Mouse (Mus musculus) adrenal gland, adult 8-10 months (tissue): ENCODE results near the gene Foxi2. TPM values are rescaled to one million over a fixed set of nuclear protein-coding genes. Genes with fewer than 3 reads are reported as not detected.

Experiments used
- DNase-seq: peaks from one replicate; pipeline ENCODE4 v3.0.0; 2022
- total RNA-seq, 4 experiments: library from RNA; stranded (reverse); gene quantifications; 2 replicates each; pipeline ENCODE4 v1.2.4; 2022

Foxi2 gene
- not detected for total RNA-seq

DNA sequence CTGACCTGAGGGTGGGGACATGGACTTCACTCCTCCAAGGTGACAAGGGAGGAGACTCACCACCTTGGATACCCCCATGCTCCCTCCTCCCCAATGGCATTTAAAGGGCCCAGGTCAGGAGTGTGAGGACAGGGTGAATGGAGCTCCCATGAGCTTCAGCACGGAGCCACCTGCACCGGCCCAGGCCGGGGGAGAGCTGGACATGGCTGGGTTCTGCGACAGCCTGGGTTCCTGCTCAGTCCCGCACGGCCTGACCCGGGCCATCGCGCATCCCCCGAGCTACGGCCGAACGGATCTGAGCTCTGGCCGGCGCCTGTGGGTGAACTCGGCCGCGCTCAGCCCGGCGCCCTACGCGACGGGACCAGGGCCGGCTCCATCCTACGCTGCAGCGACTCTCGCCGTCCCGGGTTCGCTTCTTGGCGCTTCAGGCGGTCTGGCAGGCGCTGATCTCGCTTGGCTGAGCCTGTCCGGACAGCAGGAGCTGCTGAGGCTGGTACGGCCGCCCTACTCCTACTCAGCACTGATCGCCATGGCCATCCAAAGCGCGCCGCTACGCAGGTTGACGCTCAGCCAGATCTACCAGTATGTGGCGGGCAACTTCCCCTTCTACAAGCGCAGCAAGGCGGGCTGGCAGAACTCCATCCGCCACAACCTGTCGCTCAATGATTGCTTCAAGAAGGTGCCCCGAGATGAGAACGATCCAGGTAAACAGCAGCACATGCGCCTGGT is at the start of gene Foxi2:
Foxi2 (plus strand) TSS at position 72 of the 729 bp plus-strand sequence.
- DNase-seq: no peak

GRCm38 (mm10) chr7:135364606-135365005 is 45.5 kb upstream of the Foxi2 start:
- no peak for DNase-seq

GRCm38 (mm10) chr7:135376048-135376447 is 34.1 kb upstream of the Foxi2 start:
- no peak for DNase-seq

GRCm38 (mm10) chr7:135376932-135377331 is 33.2 kb upstream of the Foxi2 start:
- peak; percentile 4 for DNase-seq

DNA sequence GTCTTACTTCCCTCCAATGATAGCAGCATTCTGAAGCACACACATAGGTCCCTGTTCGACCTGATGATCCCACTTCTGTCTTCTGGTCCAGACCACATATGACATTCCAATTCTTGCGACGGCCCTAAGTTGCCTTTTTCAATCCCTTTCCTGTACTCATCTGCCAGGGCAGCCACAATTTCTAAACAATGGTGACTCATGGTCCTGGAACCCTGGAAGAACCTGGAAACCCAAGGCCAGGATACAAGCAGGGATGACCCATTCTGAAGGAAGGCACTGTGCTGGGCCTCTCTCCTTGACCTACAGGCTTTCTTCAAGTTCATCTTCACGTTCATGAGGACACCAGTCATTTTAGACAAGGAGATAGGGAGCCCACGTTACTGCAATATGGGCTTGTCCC is 31.8 kb upstream of the Foxi2 start:
- peak; percentile 1 for DNase-seq

- DNase-seq: no peak
These were observed 21.1 kb upstream of the Foxi2 start for GRCm38 (mm10) chr7:135389039-135389438.

- no peak for DNase-seq
These were observed 17.1 kb upstream of the Foxi2 start for GRCm38 (mm10) chr7:135392949-135393542.

- DNase-seq: no peak
These were observed 15.7 kb upstream of the Foxi2 start for GRCm38 (mm10) chr7:135394436-135394835.

GRCm38 (mm10) chr7:135395242-135395641 is 14.9 kb upstream of the Foxi2 start:
- DNase-seq: no peak

DNA sequence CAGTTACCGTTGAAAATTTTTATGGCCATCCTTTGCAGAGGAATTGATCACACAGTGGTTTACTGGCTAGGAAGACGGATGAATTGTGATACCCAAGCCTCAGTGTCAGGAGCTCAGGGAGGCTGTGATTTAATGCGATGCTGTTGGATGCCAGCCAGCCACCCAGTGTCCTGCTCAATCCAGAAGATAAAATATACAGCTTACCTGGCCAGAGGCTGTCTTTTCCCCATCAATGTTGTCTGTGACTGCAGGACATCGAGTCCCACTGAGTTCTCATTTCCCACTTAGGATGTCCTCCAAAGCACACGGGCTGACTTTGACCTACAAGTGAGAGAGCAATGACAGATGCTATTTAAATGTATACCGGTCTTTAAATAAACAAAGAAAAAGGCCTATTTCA is 13.0 kb upstream of the Foxi2 start:
- no peak for DNase-seq

GRCm38 (mm10) chr7:135397874-135398273 is 12.2 kb upstream of the Foxi2 start:
- no peak for DNase-seq

GRCm38 (mm10) chr7:135403416-135403815 is 6.7 kb upstream of the Foxi2 start:
- DNase-seq: peak; percentile 43

DNA sequence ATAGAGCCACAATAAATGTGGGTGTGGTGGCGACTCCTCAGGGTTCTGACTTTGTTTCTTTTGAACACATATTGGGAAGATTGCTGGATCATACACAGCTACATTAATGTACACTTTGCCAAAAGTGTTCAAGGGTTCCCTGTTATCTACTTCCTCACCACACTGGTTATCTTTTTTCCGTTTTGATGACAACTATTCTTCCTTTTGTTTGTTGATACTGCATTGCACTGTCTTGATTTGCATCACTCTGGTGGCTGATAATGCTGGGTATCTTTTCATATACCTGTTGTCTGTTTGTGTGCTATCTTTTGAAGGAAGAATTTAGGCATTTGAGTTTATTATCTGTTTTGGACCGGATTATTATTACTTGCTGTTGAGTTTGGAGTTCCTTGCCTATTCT is 3.3 kb upstream of the Foxi2 start:
- DNase-seq: no peak

DNA sequence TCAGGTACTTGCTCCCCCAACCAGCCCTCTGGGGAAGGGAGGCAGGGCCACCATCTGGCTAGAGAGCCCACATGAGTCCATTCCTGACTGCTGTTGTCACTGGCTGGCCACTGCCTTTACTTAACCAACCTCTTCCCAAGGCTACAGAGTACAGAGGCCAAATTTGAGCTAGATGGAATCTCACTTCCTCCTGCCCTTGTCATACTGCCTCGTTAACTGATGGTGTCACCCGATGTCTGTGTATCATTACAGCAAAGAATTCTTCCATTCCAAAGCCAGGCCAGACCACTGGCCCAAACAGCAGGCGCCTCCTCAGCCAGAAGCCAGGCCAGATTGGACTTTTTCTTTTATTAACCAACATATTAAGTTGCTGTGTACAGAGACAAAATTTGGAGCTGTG is 1.6 kb upstream of the Foxi2 start:
- DNase-seq: no peak

DNA sequence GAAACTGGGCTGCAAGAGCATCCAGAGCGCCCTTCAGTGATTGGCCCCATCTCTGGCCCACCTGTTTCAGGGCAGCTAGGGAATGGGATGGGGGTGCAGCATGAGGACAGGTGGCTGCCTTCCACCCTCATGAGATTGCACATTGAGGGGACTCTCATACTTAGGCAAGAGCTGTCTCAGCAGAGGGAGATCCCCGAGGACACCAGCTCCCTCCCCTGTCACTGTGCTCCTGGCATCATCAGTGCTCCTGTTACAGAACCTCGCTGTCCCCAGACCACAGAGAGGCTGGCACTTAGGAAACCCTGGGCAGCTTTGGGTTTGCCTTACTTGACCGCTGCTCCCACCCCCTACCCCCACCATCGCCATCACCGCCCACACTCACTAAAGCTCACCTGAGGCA is 2.2 kb downstream of the Foxi2 start:
- DNase-seq: no peak

GRCm38 (mm10) chr7:135428840-135429239 is 18.7 kb downstream of the Foxi2 start:
- no peak for DNase-seq

GRCm38 (mm10) chr7:135430903-135431302 is 20.8 kb downstream of the Foxi2 start:
- DNase-seq: no peak

DNA sequence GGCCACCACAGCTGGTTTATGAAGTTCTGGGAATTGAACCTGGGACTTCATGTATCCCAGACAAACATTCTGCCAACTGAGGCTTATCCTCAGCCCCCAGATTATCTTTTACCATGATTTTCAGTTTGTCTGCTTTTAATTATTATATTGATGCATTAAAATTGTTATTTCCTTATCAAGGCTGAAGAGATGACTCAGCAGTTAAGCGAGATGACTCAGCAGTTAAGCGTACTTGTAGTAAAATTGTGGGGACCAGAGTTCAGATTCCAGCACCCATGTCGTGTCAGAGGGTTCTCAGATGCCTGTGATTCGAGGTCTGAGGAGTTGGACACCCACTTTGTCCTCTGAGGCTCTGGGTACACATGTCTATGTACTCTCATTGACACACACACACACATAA is 33.8 kb downstream of the Foxi2 start:
- DNase-seq: no peak

DNA sequence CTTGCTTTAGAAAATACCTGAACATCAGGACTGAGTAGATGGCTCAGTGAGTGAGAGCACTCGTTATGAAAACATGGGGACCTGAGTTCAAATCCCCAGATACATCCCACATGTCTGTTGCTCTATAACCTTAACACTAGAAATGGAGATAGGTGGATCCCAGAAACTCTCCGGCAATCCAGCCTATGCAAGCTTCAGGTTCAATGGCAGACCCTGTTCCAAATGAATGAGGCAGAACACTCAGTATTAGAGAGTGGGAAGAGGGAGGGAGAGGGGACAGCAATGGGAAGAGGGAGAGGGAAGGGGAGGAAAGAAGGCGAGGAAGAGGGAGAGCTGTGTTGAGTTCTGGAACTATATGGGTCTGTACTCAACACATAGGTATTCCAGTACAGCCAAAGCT is 41.2 kb downstream of the Foxi2 start:
- no peak for DNase-seq

- no peak for DNase-seq
These were observed 42.3 kb downstream of the Foxi2 start for GRCm38 (mm10) chr7:135452366-135452765.

DNA sequence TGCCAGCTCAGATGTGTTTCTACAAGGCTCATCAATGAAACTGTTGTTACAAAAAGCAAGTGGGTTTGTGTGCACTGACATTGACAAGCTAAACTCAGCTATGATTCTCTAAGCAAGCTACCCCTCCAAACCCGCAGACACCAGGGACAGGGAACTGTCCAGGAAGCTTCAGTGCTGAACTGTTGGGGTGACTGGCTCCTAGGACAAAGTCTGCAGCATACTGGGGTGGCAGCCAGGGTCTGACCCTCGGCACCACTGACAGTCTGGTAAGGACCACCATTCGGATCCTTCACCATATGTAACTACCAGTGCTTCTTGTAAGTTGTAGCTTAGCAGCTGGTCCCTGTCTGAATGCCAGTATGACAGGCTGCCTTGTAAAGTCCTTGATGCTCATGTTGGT is 43.6 kb downstream of the Foxi2 start:
- no peak for DNase-seq
